Mouse (Mus musculus) cerebellum, adult 11-12 months (tissue): ENCODE data around the gene Cyp26c1.

ENCODE experiments used
- DNase-seq: peaks from one replicate; pipeline ENCODE4 v3.0.0; 2022

The Cyp26c1 gene

DNA sequence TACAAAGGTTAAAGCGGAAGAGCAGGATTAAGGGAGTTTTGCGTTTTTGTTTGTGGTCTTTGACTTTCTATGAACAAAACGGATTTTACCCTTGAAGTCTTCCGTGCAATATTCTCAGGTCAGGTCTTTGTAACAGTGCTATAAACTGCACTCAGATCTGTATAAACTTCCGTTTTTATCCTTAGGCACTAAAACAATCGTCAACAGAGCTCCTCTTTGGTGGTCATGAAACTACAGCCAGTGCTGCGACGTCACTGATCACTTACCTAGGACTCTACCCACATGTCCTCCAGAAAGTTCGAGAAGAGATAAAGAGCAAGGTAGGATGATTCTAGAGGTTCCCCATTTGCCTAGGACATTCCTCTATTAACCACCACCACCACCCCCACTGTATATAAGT is 14.3 kb downstream of the Cyp26c1 start:
- DNase-seq: no peak

DNA sequence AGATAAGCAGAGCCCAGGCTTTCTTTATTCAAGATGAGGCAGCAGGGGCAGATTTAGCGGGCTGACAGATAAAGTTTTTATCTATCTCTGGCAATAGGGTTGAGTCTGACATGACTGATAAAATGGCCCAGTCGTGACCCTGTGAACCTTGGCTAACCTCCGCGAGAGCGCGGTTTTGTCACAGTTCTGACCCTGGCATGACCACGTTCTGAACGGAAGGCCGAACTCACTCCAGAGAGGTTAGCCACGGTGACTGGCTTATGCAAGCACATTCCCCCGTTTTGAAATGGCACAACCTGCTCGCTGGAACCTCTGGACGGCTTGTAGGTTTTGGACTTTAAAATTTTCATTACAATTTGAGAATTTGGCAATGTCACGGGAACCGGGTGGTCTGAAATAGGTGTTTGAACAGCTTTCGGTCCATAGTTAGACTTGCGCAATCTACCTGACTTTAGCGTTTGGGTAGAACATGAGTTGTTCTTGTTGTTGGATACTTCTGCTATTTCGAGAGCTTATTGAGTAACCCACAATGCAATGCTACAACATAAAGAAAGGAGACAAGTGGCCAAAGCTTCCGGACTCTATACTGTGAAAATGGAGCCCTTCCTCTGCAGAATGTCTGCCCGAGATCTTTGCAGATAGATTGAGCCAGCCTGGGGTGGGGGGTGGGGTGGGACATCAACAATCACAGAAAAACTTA is 17.1 kb downstream of the Cyp26c1 start:
- no peak for DNase-seq

DNA sequence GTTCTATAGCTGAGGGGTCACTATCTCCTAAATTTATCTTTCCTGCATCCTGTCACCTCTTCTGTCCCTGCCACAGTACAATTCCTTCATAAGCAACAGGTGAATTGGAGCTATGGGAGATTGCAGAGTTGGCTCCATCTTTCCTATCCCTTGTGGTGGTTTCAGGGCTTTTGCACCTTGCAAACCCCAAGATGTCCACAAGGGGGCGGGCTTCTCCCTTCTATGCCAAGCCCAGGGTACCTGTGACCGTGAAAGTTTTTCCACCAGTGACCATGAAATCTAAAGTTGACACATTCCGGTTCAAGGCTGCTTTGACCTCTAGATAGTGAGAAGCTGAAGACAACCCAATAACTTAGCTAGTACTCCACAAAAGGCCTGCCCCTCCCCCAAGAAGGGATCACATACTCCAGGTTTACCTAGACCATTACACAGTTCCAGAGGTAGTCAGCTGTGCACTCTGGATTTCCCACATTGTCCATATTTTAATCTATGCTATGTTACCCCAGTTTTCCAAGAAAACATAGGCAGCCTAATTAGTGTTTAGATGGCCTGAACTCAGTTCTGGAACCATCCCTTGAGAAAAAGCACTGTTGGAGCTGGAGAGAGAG is 18.6 kb downstream of the Cyp26c1 start:
- no peak for DNase-seq

DNA sequence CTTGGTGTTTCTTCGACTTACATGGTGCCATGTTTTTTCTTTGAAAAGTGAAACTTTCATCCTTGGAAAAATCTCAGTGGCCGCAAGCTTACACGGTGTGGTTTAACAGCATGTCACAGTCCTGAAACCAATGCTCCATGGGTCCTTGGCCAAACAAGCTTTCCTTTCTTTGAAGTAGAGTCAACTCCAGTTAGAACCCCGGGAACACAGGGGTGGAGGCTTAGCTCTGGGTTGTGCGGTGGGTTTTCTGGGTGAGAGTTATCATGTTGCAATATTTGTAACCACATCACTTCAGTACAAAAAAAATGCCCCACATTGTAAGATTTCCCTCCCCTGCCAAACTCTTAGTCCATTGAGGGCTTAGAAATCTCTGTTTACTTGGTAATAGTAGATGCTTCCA is 20.3 kb downstream of the Cyp26c1 start:
- DNase-seq: no peak

DNA sequence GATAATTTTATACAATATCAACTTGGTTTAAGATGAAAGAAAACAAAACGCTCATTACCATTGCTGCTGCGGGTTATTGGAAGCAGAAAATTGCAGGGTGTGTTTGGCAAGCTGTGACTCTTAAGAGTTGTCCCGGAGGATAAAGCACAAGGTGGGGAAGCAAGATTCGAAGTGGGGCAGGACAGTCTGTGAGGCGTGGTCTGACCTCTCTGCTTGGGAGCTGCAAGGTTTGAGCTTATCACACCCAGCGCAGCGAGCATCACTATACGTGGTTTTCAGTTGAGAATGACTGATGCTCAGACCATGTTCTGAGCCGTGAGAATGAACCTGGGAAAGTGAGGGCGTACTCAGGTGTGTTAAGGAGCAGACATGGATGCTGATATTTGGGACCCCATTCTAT is 29.3 kb downstream of the Cyp26c1 start:
- no peak for DNase-seq

DNA sequence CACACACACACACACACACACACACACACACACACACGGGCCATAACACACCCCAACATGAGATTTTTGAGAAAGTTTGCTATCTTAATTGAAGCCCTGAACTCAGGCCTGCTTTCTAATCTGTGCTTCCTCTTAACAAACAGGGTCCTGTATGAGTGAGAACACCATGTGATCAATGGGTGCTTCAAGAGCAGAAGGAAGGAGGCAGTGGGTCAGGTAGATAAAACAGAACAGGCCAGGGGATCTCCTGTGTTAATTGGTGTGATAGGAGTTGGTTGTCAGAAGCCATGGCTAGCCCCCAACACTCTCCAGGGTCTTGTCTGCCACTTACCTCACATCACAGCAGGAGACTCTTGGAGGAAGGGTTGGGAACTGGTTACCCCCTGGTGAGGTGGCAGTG is 30.6 kb downstream of the Cyp26c1 start:
- DNase-seq: no peak

DNA sequence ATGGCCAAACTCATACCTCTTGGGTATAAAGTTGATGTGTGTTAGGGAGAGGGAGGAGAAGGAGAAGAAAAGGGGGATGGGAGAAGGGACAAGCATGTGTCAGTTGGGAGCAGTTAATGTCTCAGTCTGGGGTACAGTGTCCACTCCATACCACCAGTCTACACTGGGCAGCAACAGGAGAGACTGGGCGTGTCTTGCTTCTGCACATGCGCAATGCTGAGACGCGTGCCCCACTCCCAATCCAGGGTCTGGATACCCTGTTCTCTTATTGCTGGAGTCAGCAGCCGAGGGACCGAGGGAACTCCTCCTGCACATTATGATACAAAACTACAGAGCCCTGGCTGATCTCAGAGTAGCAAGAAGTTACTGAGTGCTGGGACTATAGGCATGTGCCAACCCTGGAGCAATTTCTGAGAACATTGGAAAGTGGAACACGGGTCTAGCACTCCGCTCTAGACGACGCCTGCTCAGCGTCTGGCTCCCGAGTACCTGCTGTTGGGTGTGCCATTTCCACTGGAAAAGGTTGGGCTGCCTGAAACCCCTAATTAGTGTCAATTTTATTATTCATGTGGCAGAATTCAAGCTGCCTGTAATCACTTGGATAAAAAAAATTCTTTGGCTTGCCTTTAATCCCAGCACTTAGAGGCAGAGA is 31.3 kb downstream of the Cyp26c1 start:
- DNase-seq: no peak

DNA sequence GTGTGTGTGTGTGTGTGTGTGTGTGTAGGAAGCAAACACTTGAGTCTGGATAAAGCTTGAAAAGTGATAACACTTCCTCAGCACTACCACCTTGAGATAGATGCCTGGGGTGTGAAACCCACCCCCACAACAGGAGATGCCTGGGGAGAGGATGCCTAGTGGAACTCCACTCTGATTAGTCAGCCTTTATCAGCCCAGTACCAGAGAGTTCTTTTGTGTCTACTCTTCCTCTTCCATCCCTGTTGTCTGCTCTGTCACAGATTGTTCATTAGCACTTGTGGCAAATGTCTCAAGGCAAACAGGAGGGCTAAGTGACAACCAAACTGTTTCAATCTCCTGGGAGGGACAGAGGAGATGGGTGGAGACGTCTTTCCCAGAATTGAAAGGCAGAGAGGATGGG is 33.8 kb downstream of the Cyp26c1 start:
- DNase-seq: no peak

DNA sequence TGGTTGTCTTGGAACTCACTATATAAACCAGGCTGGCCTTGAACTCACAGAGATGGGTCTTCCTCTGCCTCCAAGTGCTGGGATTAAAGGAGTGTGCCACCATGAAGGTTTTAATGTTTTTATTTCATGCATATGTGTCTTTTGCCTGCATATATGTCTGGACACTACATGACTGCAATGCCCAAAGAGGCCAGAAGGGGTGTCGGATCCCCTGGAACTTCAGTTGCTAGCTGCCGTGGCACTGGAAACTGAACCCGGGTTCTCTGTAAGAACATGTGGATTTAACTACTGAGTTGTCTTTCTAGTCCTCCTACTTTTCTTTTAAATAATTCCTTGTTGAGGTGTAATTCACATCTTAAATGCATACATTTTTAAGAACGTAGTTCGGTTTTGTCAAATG is 39.2 kb downstream of the Cyp26c1 start:
- DNase-seq: no peak

DNA sequence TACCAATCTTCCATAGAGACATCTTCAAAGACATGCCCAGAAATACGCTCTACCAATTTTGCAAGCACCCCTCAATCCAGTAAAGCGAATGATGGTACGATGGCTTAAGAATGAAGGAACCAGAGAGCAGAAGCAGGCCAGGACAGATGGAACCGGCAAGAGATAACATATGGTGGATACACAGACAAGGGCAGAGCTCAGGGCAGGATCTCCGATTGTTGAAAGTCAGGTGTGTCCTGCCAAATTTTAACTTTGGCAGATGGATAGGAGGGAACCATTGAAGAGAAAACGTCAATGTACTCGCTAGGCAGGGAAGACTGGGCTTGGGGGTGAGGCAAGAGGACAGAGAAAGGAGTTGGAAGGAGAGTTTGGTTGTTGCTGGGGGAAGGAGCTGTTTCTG is 41.2 kb downstream of the Cyp26c1 start:
- DNase-seq: peak; percentile 18

DNA sequence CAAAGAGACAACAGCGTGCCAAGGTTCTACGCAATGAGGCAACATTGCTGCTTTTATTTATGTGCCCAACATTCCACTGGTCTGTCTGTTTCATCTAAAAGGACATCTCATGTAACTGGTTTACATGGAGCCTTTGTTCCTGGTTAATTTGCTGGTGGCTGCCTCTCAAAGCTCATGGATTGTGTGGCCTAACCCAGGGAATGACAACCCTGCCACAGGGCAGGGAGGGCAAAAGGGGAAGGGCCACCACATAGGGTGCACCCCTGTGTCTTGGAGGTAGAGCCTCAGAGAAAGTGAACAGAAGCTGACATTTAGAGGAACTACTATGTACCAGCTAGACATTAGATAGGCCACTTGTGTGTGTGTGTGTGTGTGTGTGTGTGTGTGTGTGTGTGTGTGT is 42.0 kb downstream of the Cyp26c1 start:
- no peak for DNase-seq

DNA sequence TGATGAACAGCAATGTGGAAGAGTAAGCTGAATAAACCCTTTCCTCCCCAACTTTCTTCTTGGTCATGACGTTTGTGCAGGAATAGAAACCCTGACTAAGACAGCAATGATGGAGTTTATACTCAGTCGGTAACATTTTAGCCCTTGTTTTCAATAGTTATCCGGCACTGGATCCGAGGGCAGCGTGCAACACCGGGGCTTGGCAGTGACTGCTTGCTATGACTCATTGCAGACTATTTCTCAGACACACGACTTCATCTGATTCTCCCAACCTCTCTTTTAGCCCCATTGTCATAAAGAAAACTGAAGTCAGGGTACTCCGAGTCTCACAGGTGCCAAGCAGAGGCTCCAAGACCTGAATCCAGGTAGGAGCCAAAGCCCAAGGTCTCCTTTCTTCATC is 50.0 kb downstream of the Cyp26c1 start:
- DNase-seq: no peak

DNA sequence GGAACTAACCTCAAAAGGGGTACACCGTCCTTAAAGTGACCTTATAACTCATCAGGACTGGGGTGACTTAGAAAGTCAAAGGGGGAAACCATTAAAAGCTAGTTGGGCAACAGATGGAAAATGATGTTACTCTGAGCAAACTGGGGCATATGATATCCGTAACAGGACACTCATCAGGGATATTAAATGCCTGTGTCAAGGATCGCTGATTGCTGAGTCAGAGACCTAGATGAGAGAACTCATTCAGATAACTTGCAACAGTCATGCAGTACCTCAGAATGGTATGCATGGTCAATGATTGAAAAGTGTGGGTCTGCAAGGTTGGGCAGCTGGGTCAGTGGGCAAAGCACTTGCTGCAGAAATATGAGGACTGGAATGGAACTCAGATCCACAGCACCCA is 53.2 kb downstream of the Cyp26c1 start:
- DNase-seq: no peak

DNA sequence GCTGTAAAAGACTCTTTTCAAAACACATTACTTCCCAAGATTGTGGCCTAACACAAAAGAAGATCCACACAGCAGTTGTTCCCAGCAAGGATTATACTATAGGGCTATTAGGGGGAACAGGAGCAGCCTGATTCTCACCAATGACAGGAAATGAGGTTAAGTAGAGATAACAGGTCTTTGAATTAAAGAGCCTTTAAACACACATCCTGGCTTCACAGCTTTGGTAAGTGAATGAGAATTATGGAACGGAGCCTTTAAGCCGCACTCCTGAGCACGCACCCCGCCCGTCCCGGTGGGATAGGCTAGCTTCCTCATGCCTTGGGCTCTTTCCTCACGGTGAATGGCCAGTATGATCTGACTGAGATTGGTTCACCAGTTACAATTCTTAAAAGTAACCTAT is 54.7 kb downstream of the Cyp26c1 start:
- DNase-seq: no peak
